Mouse (Mus musculus): ENCODE measurements around the gene Rrp1b.
A peak's percentile ranks its signal among the peaks of the same experiment; 100 is the strongest.
"Not testable (repeated sequence)": the region's sequence is repeated elsewhere in the genome, so short reads cannot be mapped to it uniquely, and the experiment has no call there.

Gene Rrp1b

GRCm38 (mm10) chr17:32031684-32032083 is 4.2 kb upstream of the Rrp1b start:
- DNase-seq (ENCODE audit: low spot score): no peak

- DNase-seq (ENCODE audit: low spot score): no peak
Measured at GRCm38 (mm10) chr17:32034322-32034721, 1.6 kb upstream of the Rrp1b start.

GRCm38 (mm10) chr17:32036509-32037438 is 874 bp downstream of the Rrp1b start:
- DNase-seq (ENCODE audit: low spot score): peak; percentile 42

- DNase-seq (ENCODE audit: low spot score): no peak
Measured at GRCm38 (mm10) chr17:32040263-32040662, 4.4 kb downstream of the Rrp1b start.

GRCm38 (mm10) chr17:32046541-32046940 is 10.6 kb downstream of the Rrp1b start:
- DNase-seq (ENCODE audit: low spot score): no peak

GRCm38 (mm10) chr17:32048351-32048750 is 12.5 kb downstream of the Rrp1b start:
- no peak for DNase-seq (ENCODE audit: low spot score)

- DNase-seq (ENCODE audit: low spot score): no peak
Measured at GRCm38 (mm10) chr17:32049914-32050313, 14.0 kb downstream of the Rrp1b start.

- DNase-seq (ENCODE audit: low spot score): no peak
Measured at GRCm38 (mm10) chr17:32050609-32051008, 14.7 kb downstream of the Rrp1b start.

GRCm38 (mm10) chr17:32052237-32053080 is 16.6 kb downstream of the Rrp1b start:
- no peak for DNase-seq (ENCODE audit: low spot score)

- no peak for DNase-seq (ENCODE audit: low spot score)
Measured at GRCm38 (mm10) chr17:32053677-32054076, 17.8 kb downstream of the Rrp1b start.

- DNase-seq (ENCODE audit: low spot score): no peak
Measured at GRCm38 (mm10) chr17:32057843-32058242, 21.9 kb downstream of the Rrp1b start.

GRCm38 (mm10) chr17:32059084-32059483 is 23.2 kb downstream of the Rrp1b start:
- DNase-seq (ENCODE audit: low spot score): no peak

GRCm38 (mm10) chr17:32061219-32061618 is 25.3 kb downstream of the Rrp1b start:
- no peak for DNase-seq (ENCODE audit: low spot score)

- DNase-seq (ENCODE audit: low spot score): no peak
Measured at GRCm38 (mm10) chr17:32063654-32064053, 27.8 kb downstream of the Rrp1b start.

- DNase-seq (ENCODE audit: low spot score): not testable (repeated sequence)
Measured at GRCm38 (mm10) chr17:32064762-32065161, 28.9 kb downstream of the Rrp1b start.

- peak; percentile 24 for DNase-seq (ENCODE audit: low spot score)
Measured at GRCm38 (mm10) chr17:32067541-32067940, 31.6 kb downstream of the Rrp1b start.

- DNase-seq (ENCODE audit: low spot score): no peak
Measured at GRCm38 (mm10) chr17:32068381-32068780, 32.5 kb downstream of the Rrp1b start.

- no peak for DNase-seq (ENCODE audit: low spot score)
Measured at GRCm38 (mm10) chr17:32068810-32069209, 32.9 kb downstream of the Rrp1b start.

- DNase-seq (ENCODE audit: low spot score): peak; percentile 54
Measured at GRCm38 (mm10) chr17:32073359-32073758, 37.5 kb downstream of the Rrp1b start.

GRCm38 (mm10) chr17:32074658-32075057 is 38.8 kb downstream of the Rrp1b start:
- no peak for DNase-seq (ENCODE audit: low spot score)

GRCm38 (mm10) chr17:32075164-32075563 is 39.3 kb downstream of the Rrp1b start:
- peak; percentile 30 for DNase-seq (ENCODE audit: low spot score)

- DNase-seq (ENCODE audit: low spot score): no peak
Measured at GRCm38 (mm10) chr17:32083351-32083750, 47.5 kb downstream of the Rrp1b start.

- DNase-seq (ENCODE audit: low spot score): no peak
Measured at GRCm38 (mm10) chr17:32087069-32087468, 51.2 kb downstream of the Rrp1b start.

Measured in yolk sac, embryonic 10.5 days (tissue).